Mouse (Mus musculus): ENCODE data around the gene Wdr54. TPM values are rescaled to one million over a fixed set of nuclear protein-coding genes. Genes with fewer than 3 reads are reported as not detected.
A peak's percentile ranks its signal among the peaks of the same experiment; 100 is the strongest.

Wdr54 gene
- polyA plus RNA-seq, 1 experiment from 2014 or later, result 4.8 TPM

DNA sequence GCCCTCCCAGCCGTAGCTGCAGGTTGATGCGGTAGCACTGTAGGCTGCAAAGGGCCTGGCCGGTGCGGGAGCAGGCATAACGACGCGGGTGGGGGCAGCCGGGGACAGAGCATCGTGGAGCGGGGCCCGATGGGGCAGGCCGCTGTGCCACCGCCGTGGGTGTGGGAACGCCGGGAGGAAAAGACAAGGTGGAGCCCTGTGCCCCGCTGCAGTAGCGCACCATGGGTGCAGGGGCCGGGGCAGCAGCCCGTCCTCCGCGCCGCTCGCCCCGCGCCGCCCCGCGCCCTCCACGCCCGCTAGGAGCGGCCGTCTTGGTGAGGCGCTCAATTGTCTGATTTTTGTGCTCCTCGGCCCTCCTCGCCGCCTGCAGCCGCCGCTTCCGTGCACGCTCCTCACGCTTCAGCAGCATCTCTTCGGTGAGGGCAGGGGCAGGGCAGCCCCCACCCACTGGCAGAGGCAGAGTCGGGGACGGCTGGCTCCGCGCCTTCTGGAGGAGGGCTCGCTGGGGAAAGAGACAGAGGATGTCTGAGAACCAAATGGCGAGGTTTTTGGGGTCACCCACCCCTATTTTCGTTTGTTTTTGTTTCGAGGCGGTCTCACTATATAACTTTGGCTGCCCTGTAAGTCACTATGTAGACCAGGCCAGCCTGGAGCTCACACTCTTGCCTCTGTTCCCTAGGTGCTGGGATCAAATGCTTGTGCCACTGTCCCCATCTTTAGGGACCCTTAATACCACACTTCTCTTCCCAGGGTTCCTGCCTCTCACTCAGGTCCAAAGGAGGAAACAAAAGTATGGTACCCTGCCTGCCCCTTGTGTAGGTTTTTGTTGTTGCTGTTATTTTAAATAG, 34.1 kb downstream of the Wdr54 start:
- Histone ChIP-seq H3K9me3 (no peaks in the 10 kb centered on the region), H3K27me3 (no peaks in the 10 kb centered on the region), H3K27ac (peak overlapping the region; percentile 98), H3K4me2 (peak overlapping the region; percentile 92), H3K36me3 (peaks cover 26% of the 10 kb centered on the region), H3K4me1 (peaks cover 57% of the 10 kb centered on the region), H3K4me3 (peak overlapping the region; percentile 79), H3K9ac (peak overlapping the region; percentile 83)
- ATAC-seq (ENCODE audit: insufficient number of reproducible peaks, low FRiP score, low TSS enrichment, low read depth), result no peak
- WGBS, result 1% methylated on average over 46 of the region's 52 CpGs

GRCm38 (mm10) chr6:83120930-83121862, 35.0 kb downstream of the Wdr54 start, which contains the start of gene Wbp1:
Gene Wbp1 (minus strand): TSS chr6:83121559.
- Histone ChIP-seq H3K27ac (peak within 1 kb of the TSS; percentile 98), H3K4me1 (peaks cover 66% of the 10 kb centered on the region), H3K36me3 (peaks cover 30% of the 10 kb centered on the region), H3K27me3 (no peaks in the 10 kb centered on the region), H3K4me3 (peak within 1 kb of the TSS; percentile 79), H3K4me2 (peak within 1 kb of the TSS; percentile 92), H3K9ac (peak within 1 kb of the TSS; percentile 83), H3K9me3 (no peaks in the 10 kb centered on the region)
- peak; percentile 96 for ATAC-seq (ENCODE audit: insufficient number of reproducible peaks, low FRiP score, low TSS enrichment, low read depth)
- under 1% methylated on average over 38 of the region's 38 CpGs for WGBS

DNA sequence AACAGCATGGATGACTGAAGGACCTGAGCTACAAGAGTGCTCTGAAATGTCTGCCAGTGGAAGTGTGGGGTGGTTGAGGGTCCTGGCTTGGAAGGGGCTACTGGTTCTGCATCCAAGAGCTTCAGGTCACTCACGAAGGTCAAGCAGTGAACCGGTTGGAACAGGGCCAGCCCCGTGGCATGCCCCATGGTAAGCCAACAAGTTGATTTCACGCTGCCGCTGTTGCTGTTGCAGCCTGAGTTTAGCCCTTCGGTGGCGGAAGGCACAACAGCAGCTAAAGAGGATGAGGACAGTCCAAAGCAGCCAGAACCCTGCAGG, 36.5 kb downstream of the Wdr54 start:
- no peak for ATAC-seq (ENCODE audit: insufficient number of reproducible peaks, low FRiP score, low TSS enrichment, low read depth)
- H3K9ac ChIP-seq, result no peak overlapping the region
- H3K4me3 ChIP-seq, result peak overlapping the region; percentile 79; the same call in 1 of the 2 replicates
- H3K4me1 ChIP-seq, result peaks cover 67% of the 10 kb centered on the region
- H3K9me3 ChIP-seq, result no peaks in the 10 kb centered on the region
- H3K4me2 ChIP-seq, result no peak overlapping the region
- H3K27me3 ChIP-seq, result no peaks in the 10 kb centered on the region
- peaks cover 30% of the 10 kb centered on the region for H3K36me3 ChIP-seq
- H3K27ac ChIP-seq, result no peak overlapping the region
- 73% methylated on average over 7 of the region's 7 CpGs for WGBS

GRCm38 (mm10) chr6:83118825-83119733, 37.1 kb downstream of the Wdr54 start:
- Histone ChIP-seq H3K27me3 (no peaks in the 10 kb centered on the region), H3K36me3 (peaks cover 30% of the 10 kb centered on the region), H3K9me3 (no peaks in the 10 kb centered on the region), H3K4me2 (no peak overlapping the region), H3K4me1 (peaks cover 65% of the 10 kb centered on the region), H3K9ac (no peak overlapping the region), H3K27ac (no peak overlapping the region), H3K4me3 (no peak overlapping the region)
- WGBS, result 81% methylated on average over 14 of the region's 14 CpGs
- ATAC-seq (ENCODE audit: insufficient number of reproducible peaks, low FRiP score, low TSS enrichment, low read depth), result no peak

DNA sequence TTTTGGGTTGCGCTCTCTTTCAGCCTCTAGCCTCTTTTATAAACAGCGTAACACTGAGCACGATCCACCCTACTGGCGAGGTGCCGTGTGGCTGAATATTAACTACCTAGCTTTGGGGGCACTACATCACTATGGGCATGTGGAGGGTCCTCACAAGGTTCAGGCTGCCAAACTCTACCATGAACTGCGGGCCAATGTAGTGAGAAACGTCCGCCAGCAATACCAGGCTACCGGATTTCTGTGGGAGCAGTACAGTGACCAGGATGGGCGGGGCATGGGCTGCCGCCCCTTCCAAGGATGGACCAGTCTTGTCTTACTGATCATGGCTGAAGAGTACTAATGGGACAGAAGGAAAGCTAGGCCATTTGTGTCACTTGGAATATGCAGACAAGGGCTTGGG, 37.8 kb downstream of the Wdr54 start:
- 85% methylated on average over 11 of the region's 11 CpGs for WGBS
- Histone ChIP-seq H3K27me3 (no peaks in the 10 kb centered on the region), H3K9ac (no peak overlapping the region), H3K4me1 (peaks cover 59% of the 10 kb centered on the region), H3K27ac (no peak overlapping the region), H3K9me3 (no peaks in the 10 kb centered on the region), H3K36me3 (peaks cover 30% of the 10 kb centered on the region), H3K4me2 (no peak overlapping the region), H3K4me3 (no peak overlapping the region)
- ATAC-seq (ENCODE audit: insufficient number of reproducible peaks, low FRiP score, low TSS enrichment, low read depth), result no peak

DNA sequence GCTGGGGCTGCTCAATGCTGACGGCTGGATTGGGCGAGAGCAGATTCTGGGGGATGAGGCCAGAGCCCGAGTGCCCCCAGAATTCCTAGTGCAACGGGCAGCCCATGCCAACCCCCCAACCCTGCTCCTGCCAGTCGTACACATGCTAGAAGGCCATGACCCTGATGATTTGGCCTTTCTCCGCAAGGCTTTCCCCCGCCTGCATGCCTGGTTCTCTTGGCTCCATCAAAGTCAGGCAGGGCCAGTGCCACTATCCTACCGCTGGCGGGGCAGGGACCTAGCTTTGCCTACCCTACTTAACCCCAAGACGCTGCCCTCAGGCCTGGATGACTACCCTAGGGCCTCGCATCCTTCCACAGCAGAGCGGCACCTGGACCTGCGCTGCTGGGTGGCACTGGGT, 38.6 kb downstream of the Wdr54 start:
- no peak for ATAC-seq (ENCODE audit: insufficient number of reproducible peaks, low FRiP score, low TSS enrichment, low read depth)
- Histone ChIP-seq H3K9ac (no peak overlapping the region), H3K9me3 (no peaks in the 10 kb centered on the region), H3K27ac (no peak overlapping the region), H3K36me3 (peaks cover 30% of the 10 kb centered on the region), H3K4me1 (peaks cover 53% of the 10 kb centered on the region), H3K4me2 (no peak overlapping the region), H3K4me3 (no peak overlapping the region), H3K27me3 (no peaks in the 10 kb centered on the region)
- 86% methylated on average over 13 of the region's 13 CpGs for WGBS

DNA sequence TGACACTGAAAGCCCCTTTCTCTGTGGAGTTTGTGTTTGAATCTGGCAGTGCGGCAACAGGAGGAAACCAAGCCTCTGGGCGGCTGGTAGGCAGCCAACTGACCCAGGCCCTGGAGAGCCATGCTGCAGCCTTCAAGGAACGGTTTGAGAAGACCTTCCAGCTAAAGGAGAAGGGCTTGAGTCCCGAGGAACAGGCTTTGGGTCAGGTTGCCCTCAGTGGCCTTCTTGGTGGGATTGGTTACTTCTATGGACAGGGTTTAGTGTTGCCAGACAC, 39.1 kb downstream of the Wdr54 start:
- no peaks in the 10 kb centered on the region for H3K27me3 ChIP-seq
- H3K4me3 ChIP-seq, result peak overlapping the region; percentile 96; the same call in 1 of the 2 replicates
- no peak for ATAC-seq (ENCODE audit: insufficient number of reproducible peaks, low FRiP score, low TSS enrichment, low read depth)
- H3K9ac ChIP-seq, result no peak overlapping the region
- H3K4me2 ChIP-seq, result peak overlapping the region; percentile 70; the same call in 1 of the 2 replicates
- peaks cover 30% of the 10 kb centered on the region for H3K36me3 ChIP-seq
- WGBS, result 79% methylated on average over 4 of the region's 4 CpGs
- H3K27ac ChIP-seq, result no peak overlapping the region
- no peaks in the 10 kb centered on the region for H3K9me3 ChIP-seq
- peaks cover 48% of the 10 kb centered on the region for H3K4me1 ChIP-seq

GRCm38 (mm10) chr6:83116373-83117164, 39.6 kb downstream of the Wdr54 start:
- Histone ChIP-seq H3K9ac (peak overlapping the region; percentile 91), H3K27me3 (no peaks in the 10 kb centered on the region), H3K4me1 (peaks cover 43% of the 10 kb centered on the region), H3K9me3 (no peaks in the 10 kb centered on the region), H3K36me3 (peaks cover 30% of the 10 kb centered on the region), H3K4me2 (peak overlapping the region; percentile 70), H3K27ac (0 out of 2 replicates have a peak overlapping the region, but pooled peaks have one; percentile 89), H3K4me3 (peak overlapping the region; percentile 96)
- WGBS, result 74% methylated on average over 11 of the region's 11 CpGs
- no peak for ATAC-seq (ENCODE audit: insufficient number of reproducible peaks, low FRiP score, low TSS enrichment, low read depth)

DNA sequence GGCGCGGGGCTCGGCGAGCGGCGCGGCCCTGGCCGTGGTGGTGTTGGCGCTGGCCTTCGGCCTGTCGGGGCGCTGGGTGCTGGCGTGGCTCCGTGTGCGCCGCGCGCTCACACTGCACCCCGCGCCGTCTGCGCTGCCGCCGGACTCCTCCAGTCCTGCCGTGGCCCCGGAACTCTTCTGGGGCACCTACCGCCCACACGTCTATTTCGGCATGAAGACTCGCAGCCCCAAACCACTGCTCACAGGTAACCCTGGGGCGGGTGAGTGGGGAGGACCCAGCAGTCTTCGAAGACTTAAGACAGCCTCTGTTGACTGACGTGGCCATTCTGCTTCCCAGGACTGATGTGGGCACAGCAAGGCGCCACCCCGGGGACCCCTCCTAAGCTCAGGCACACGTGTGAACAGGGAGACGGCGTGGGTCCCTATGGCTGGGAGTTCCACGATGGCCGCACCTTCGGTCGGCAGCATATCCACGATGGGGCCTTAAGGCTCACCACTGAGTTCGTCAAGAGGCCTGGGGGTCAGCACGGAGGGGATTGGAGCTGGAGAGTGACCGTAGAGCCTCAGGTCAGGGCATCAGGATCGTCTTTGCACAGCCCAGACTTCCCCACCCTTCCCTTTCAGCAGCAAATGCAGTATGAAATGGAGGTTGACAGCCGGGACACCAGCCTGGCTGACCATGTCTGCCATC, 40.4 kb downstream of the Wdr54 start:
- H3K4me3 ChIP-seq, result peak overlapping the region; percentile 96
- no peaks in the 10 kb centered on the region for H3K9me3 ChIP-seq
- peak overlapping the region; percentile 70 for H3K4me2 ChIP-seq
- H3K36me3 ChIP-seq, result peaks cover 36% of the 10 kb centered on the region
- peak; percentile 70 for ATAC-seq (ENCODE audit: insufficient number of reproducible peaks, low FRiP score, low TSS enrichment, low read depth)
- no peaks in the 10 kb centered on the region for H3K27me3 ChIP-seq
- 1% methylated on average over 47 of the region's 48 CpGs for WGBS
- peak overlapping the region; percentile 89 for H3K27ac ChIP-seq
- H3K4me1 ChIP-seq, result peaks cover 42% of the 10 kb centered on the region
- peak overlapping the region; percentile 91 for H3K9ac ChIP-seq

DNA sequence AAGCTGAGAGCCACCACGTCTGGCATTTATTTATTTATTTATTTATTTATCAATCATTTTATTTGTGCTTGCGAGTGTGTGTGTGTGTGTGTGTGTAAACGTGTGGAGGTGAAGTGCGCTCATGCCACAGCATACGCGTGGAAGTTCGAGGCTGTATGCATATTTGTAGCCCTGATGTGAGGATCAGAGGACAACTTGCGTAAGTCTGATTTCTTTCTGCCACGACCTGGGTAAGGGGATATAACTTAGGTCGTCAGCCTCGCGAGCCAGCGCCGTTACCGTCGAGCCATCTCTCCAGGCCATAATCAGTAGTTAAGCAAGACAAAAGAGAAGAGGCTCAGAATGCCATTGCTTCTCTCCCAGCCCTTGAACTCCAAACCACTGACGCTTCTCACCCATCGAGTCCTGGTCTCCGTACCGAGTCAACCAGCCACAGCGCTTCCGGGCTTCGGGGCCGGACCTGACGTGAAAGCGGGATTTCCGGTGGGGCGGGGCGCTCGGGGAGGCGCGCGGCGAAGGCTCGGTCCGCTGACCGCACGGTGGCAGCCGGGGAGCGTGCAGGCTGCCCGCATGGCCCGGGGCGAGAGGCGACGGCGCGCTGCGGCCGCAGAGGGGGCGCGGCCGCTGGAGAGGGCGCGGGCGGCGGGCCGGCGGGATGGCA, 41.1 kb downstream of the Wdr54 start, which contains the start of gene Mogs:
Gene Mogs (plus strand): TSS at position 486 of the 661 bp plus-strand sequence.
- no peaks in the 10 kb centered on the region for H3K9me3 ChIP-seq
- H3K4me3 ChIP-seq, result peak within 1 kb of the TSS; percentile 96
- H3K4me1 ChIP-seq, result peaks cover 37% of the 10 kb centered on the region
- peak; percentile 86 for ATAC-seq (ENCODE audit: insufficient number of reproducible peaks, low FRiP score, low TSS enrichment, low read depth)
- no peaks in the 10 kb centered on the region for H3K27me3 ChIP-seq
- H3K36me3 ChIP-seq, result peaks cover 37% of the 10 kb centered on the region
- WGBS, result 1% methylated on average over 58 of the region's 58 CpGs
- H3K27ac ChIP-seq, result peak within 1 kb of the TSS; percentile 89
- peak within 1 kb of the TSS; percentile 91 for H3K9ac ChIP-seq
- peak within 1 kb of the TSS; percentile 70 for H3K4me2 ChIP-seq
